Mouse (Mus musculus) ES-Bruce4 (cell line): ENCODE data around the gene Gm15056.

Experiments
- CTCF ChIP-seq: IDR thresholded peaks from one replicate; pipeline ENCODE4 v1.8.1; 2011; ENCODE audit warnings: low read depth, low read length
- EP300 ChIP-seq: IDR thresholded peaks from 2 replicates; pipeline ENCODE4 v1.6.1; 2011; ENCODE audit warnings: low read depth, low read length; ENCODE audit not compliant: insufficient read depth

DNA sequence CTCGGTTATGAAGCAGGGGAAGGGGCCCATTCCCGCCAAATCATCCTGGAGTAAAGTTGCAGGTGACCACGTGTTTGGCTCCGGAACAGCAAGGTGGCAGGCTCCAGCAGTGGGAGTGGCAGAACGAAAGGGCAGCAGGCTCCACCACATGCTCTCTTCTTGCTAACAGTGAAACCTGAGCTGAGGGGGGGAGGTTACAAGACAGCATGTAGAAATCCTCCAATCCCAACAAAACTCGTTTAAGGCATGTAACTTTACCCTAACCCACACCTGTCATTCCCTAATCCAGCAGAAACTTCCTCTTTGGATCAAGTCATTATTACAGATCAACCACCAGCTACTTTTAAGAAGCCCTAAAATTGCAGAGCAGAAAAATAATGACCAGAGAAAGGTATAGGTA, 27.8 kb downstream of the Gm15056 start:
- TF ChIP-seq CTCF (no peak), EP300 (no peak)
